Mouse (Mus musculus) fibroblast of lung, adult 2 months (primary cell): ENCODE data around the gene Eif4a1.
"Not testable (repeated sequence)": the region's sequence is repeated elsewhere in the genome, so short reads cannot be mapped to it uniquely, and the experiment has no call there.

Source experiments
- DNase-seq: peaks from one replicate; pipeline ENCODE4 v3.0.0-alpha.2; 2011; ENCODE audit warnings: low read depth

Eif4a1 gene

DNA sequence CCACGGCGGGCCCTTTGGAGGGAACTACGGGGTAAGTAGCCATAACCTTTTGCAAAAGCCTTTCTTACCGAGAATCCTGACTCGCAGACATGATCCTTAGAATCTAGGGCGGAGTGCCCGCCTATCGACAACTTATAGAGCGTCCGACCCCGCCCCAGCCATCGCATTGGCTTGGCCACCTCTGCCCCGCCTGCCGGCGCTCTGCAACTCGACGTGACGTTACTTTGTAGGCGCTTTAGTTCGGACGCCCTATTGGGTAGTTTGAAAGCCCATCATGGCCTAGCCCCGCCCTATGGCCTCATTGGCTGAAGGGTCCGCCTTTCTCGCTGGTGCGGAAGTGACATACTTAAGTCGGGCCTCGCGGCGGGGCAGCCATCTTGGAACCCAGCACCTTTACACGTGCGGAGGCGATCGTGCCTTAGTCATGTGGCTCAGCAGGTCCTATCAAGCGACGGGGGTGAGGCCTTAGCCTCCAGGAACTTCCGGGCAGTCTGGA, at the start of gene Eif4a1:
Eif4a1 (minus strand) TSS at position 213 of the 496 bp plus-strand sequence.
- peak; percentile 100 for DNase-seq

DNA sequence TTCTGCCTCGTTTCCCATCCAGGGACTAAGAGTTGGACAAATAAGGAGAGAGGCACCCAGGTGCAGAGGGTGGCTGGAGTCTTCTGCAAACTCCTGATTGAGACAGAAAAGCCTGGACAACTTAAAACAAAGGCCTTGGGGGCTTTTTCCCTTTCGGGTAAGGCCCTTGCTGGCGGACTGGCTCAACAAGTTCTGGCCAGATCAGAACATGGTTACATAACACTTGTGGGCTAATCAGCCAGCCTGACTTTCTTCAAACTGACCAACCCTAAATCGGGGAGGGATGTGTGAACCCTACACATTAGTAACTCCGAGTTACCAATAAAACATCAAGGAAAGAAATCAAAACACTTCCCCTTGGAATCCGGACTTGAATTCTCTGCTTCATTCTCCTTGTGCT, 48.6 kb upstream of the Eif4a1 start:
- DNase-seq, result no peak

DNA sequence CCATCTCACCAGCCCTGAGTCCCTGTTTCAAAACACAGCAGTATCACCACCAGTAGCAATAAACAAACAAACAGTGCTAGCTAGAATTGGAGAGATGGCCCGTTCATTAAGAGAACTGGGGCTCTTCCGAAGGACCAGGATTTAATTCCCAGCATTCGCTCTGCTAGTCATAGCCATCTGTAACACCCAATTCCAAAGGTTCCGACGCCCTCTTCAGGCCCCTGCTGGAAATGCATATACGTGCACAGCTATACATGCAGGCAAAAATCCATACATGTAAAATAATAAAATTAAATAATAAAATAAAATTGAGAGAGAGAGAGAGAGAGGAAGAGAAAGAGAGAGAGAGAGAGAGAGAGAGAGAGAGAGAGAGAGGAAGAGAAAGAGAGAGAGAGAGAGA, 47.2 kb upstream of the Eif4a1 start:
- DNase-seq, result no peak

DNA sequence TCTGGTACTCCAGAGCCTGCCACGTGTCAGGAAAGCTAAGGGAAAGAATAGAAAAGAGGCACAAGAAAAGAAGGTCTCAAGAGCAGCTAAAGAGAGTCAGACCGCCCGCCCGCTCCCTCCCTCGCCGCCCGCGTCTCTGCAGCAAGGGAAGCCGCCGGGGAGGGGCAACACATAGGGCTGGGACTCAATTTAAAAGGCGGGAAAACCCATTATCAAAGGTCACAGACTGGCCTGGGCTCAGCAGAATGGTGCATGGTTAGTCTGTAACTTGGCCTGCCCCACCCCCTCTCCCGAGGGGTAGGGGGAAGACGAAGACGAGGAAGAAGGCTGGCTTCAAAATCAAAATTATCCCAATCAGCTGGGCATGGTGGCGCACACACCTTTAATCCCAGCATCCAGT, 46.4 kb upstream of the Eif4a1 start:
- no peak for DNase-seq

DNA sequence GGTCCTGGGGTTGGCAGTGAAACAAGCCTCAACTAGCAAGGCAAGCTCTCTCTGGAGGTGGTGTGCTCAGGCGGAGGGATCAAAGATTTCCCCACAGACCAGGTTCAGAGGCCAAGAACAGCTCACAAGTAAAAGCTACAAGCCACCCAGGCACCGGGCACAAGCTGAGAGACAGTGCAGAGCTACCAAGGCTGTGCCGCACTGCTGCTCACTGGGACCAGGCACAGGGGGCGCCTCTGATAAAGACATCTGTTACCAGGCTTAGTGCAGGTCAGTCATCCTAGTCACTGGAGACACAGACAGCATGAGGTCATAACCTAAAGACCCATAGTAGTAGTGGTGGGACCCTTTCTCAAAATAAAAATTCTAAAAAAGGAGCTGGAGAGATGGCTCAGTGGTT, 44.7 kb upstream of the Eif4a1 start:
- no peak for DNase-seq

DNA sequence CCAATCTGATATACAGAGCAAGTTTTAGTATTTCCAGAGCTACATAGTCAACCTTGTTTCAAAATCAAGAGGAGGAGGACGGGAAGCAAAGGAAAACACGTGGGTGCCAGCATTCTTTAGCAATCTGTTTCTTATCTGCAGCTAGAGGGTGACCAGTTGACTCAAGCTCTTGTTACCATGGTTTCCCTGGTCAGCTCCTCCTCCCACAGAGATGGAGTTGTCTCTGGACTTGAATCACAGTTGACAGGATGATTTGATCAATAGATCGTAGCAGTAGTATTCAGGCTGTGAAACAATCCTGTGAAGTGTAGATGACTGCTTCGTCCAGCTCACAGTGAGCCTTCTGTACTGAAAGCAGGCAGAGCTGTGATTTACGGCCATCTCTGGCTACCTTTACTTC, 43.7 kb upstream of the Eif4a1 start:
- no peak for DNase-seq

DNA sequence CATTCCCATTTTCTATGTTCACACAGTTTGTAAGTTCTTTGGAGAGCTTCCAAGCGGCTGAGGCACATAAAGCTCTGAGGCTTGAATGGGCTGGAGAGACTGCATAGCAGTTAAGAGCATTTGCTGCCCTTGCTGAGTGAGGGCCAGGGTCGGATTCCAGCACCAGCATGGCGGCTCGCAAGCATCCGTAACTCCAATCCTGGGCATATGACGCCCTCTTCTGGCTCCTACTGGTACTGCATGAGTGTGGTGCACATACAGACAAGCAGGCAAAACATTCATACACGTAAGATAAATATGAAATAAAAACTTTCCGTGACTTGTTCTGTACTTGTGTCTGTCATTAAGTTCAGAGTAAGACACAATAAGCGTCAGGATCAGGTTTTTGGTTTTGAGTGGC, 43.3 kb upstream of the Eif4a1 start:
- DNase-seq, result no peak

DNA sequence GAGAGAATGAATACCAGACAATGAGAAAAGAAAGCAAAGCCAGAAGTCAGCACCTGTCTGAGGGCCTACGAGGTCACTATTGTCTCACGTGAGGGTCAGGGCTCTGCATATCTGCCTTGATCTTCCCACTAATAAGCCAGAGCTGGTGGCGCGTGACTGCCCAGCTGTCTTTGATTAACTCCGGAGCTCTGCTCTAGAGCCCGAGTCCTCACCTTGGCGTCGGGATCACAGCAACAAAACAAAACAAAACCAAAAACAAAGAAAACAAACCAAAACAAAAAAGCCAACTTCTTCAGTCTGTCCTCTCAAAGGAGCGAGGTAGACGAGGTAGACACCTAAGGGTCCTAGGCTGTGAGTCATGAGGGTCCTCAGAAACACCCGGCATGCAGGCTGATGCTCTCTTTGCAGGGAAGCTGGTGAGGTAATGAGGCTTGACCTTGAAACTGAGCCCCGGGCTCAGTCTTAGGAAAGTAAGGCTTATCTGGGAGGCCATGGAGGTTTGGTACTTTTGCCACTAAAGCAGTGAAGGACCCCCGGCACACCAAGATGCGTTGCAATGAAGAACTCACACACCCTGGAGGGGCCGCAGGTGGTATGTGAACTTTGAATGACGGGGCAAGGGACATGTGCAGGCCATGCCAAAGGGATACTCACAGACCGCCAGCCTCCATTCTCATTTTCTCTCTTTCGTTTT, 42.6 kb upstream of the Eif4a1 start:
- DNase-seq, result no peak

DNA sequence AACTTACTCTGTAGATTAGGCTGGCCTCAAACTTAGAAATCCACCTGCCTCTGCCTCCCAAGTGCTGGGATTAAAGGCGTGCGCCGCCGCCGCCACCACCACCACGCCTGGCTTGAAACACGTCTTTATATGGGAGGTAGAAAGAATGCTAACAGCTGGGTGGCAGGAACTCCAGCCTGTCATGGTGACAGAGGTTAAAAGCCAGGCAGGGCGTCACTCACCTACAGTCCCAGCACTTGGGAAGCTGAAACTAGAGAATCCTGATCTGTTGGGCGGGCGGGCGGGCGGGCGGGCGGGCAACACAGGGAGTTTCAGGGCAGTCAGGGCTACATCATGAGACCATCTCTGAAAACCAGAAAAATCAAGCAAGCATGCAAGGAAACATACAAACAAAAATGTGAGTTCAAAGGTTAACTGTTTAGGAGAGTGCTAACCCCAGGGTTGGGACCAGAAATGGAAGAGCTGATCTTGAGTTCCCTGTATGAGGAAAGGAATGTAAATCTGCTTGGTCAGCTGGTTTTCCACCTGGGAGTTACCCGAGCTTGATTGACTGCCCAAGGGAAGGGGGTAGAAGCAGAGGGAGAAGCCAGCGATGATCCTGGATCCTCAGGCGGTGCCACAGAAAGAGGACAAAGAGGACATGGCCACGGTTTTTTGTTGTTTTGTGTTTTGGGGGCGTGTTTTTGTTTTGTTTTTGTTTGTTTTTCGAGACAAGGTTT, 40.9 kb upstream of the Eif4a1 start:
- DNase-seq, result no peak

DNA sequence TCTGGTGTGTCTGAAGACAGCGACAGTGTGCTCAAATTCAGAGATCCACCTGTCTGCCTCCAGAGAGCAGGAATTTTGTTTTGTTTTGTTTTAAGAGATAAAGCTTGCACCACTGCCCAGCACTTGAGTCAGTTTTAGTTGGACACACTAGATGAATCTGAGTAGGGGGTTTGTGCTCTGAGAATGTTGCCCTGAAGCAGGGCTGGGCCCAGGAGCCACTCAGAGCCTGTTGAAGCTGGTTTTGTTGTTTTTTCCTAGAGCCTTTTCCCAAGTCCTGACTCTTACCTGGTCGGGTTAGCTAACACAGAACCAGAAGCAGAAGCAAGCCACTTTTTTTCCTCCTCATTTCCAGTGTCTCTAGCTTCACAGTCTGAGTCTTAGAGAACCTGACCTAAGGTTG, 38.9 kb upstream of the Eif4a1 start:
- no peak for DNase-seq

DNA sequence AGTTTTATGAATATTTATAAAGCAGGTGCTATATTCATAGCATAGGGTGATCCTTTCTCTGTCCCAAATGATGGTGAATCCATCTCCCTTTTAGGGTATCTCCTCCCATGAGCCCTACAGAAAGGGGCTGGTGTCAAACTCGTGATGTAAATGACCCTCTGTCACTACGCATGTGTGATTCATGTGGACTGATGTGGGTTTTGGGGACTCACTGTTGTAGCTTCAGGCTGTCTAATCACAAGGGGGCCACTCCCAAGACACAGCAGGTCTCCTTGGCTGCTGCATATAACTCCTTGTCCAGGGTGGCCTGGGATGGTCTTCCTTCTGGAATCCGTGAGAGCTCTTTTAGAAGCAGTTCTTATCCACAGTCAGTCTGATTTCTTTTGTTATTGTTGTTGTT, 38.2 kb upstream of the Eif4a1 start:
- DNase-seq, result no peak

DNA sequence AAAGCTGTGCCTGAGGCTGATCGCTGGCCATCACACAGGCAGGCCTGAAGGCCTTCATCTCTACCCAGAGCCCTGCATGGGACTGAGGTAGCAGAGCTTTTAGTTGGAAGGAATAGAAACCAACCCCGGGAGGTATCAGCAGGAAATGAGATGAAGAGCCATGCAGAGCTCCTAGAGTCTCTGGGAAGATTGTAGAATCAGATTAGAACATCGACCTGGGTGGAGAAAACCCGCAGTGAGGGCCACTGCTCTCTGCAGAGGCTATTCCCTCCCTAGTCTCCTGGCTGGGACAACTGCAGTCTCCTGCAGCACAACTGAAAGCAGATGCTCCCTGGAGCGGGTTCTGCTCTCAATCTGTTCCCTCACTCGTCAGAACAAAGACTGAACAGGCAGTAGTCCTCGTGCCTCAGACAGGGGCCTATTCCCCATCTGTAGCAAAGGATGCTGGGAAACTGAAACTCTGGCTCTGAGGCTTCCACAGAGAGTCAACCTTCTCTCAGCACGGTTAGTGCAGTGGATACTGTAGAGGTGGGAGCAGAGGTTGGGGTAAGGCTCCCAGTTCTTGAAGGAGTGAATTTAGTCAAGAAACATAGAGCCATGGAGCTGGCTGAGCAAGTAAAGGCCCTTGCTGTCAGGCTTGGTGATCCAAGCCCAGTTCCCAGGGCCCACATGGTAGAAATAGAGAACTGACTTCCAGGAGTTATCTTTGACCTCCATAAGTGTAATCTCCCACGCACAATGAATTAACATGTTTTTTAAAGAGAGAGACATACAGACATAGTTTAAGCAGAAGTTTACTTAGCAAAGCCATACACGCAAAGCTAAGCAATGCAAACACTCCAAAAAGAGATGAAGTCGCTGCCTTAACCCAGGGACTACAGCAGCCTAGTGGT, 37.6 kb upstream of the Eif4a1 start:
- no peak for DNase-seq

DNA sequence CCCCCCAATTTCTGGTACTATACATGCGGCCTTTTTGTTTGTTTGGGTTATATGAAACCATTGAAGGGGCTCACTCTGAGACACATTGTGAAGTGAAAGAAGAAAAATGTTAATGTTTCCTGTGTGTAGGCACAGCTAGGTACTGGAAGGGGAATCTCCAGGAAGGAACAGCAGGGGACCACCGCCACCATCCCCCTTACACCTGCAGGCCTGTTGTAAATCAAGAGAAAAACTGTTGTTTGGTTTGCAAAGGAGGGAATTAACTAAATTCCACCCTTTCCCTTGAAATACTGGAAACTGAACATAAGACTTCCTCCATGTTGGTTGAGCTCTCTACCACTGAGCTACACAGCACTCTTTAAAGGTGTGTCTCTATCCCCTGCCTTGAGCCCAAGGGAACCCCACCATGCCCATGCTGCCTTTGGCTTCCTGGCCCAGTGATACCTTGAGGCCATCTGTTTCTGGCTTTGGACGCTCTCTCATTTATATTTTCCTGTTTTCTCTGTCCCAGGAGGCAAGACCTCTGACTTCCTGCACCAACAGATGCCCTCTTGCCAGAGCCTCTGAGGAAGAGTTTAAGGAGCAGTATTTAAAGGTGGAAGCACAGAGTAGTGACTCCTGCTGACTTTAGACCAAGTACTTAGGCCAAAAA, 36.5 kb upstream of the Eif4a1 start:
- DNase-seq, result no peak

DNA sequence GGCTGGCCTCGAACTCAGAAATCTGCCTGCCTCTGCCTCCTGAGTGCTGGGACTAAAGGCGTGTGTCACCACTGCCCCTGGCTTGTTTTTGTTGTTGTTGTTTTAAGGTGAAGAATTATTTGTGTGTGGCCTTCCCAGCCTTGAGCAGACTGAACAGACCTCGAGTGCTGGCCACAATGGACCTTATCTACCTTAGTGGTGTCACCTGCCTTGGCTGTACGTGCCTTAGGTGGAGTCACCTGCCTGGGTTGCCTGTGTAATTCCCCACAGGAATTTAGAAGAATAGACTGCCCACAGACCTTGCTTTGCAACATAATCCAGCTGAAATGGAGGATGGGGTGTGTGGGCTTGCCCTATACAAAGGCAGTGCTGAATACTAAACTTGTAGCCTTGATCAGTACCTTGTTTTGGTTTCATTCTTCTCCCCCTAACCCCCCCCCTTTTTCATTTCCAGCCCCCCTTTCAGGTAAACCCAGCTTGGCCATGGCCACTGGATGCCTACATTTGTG, 35.7 kb upstream of the Eif4a1 start:
- DNase-seq, result no peak

DNA sequence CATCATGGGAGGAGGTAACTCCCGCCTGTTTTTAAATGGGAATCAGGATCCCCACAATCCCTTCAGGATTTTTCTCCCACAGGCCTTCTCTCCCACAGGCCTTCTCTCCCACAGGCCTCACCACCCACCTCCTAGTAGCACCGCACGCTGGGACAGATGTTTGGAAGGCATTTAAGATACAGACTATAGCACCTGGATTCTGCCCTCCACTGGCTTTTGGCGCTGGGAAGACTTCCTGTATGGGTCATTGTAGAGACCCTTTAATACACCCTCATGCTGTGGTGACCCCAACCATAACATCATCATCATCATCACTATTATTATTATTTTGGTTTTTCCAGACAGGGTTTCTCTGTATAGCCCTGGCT, 35.2 kb upstream of the Eif4a1 start:
- no peak for DNase-seq

DNA sequence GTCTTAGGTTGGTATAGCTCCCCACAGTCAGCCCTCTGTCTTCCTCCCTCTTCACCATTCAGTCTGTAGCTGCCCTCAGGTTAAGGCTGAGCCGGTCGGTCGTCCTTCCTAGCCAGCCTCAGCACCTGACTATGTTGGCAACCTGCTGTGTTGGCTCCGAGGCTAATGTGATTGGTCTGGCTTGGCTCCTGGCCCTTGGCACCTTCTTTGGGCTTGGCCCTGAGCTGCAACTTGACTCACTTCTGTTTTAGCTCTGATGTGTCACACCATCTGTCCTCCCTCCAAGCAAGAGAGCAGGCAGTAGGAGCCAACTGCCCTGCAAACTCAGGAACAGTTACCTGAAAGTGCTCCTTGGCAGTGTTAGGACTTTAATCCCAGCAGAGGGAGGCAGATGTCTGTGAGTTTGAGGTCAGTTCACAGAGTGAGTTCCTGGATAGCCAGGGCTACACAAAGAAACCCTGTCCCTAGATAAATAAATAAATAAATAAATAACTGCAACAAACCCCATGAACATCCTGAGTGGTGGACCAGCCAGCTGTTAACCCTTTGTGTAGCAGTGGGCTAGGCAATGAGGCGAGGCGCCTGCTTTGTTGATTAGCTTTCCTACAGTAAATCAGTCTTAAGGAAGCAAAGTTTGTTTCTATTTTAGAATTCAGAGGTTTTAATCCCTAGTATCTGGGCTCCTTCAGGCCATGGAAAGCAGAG, 34.7 kb upstream of the Eif4a1 start:
- DNase-seq, result peak; percentile 96

DNA sequence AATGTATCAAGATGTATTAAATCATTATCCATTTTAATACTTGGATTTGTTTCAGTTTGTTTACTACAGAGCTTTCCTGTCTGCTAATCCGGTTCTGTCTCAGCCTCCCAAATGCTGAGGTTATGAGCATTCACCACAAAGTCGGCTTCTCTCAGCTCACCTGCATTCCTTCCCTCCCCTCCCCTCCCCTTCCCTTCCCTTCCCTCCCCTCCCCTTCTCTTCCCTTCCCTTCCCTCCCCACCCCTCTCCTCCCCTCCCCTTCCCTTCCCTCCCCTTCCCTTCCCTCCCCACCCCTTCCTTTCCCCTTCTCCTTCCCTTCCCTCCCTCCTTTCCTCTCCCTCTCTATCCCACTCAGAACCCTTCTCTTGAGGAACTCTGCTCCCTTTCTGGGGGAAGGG, 32.4 kb upstream of the Eif4a1 start:
- DNase-seq, result no peak

DNA sequence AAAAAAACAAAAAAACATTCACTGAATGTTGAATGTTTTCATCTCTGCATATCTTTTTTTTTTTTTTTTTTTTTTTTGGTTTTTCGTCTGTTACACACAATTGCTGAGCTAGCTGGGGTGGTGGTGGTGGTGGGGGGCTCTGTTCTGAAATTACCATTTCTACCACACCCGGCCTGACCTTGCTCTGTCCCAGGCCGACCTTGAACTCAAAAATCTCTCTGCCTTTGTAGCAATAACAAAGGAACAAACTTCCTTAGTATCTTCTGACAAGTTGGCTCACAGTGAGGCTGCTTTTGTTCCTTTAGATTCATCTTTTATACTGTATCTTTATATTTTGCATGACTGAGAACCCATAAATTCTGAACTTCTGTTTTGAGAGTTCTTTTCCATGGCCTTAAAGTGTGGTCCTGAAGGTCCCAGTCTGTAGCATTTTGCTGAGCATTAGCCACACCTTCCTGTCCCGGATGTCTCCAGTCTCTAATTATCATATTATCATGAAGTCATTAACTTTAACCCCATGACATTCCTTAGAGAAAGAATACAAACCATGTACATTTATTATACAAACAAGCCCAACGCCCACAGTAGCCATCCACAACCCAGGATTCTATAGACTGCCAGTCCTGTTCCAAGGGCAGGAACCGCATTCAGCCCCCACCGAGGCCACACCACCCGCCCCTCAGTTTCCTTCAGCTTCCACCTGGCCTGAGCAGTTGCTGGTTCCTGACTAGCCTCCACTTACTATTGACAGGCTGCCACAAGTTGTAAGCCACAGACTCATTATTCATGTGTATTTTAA, 31.8 kb upstream of the Eif4a1 start:
- no peak for DNase-seq

DNA sequence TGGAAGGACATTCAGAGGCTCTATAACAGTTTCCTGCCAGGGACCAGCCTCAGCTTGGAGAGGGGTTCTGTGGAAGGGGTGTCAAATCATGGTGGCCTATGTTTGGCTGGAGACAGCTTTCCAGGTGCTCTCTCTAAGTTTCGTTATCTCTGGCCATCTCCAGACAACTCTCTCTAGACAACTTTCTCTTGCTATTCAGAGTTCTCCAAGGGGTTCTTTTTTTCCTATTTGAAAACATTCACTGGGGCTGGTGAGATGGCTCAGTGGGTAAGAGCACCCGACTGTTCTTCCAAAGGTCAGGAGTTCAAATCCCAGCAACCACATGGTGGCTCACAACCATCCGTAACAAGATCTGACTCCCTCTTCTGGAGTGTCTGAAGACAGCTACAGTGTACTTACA, 31.2 kb upstream of the Eif4a1 start:
- DNase-seq, result not testable (repeated sequence)

DNA sequence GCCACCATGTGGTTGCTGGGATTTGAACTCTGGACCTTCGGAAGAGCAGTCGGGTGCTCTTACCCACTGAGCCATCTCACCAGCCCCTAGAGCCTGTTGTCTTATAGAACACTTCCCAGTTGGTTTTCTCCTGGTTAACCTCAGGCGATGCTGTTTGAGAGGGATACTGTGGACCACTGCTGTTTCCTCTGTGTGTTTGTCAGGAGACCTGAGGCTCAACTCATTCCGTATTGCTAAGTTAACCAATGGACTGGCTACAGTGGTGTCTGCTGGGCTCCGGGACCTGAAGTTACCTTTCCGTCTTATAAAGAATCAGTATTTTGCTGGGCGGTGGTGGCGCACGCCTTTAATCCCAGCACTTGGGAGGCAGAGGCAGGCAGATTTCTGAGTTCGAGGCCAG, 30.7 kb upstream of the Eif4a1 start:
- DNase-seq, result not testable (repeated sequence)

DNA sequence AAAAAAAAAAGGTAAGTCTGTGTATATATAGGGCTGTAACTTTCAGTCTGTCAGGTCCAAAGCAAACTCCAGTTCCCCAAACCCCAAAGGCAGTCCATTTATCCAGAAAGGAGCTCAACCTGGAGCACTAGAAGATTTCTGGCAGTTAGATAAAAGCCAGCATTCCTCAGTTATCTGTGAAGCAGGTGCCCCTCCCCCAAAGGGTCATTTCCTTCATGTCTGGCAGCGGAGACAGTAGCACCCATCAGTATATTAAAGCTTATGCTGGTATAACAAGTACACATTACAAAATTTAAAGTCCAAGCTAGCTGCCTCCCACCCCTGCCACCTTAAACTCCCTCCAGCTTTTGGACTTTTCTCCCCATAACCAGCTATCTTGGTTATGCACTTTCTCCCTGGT, 27.4 kb upstream of the Eif4a1 start:
- DNase-seq, result no peak
